ENCODE assay signal across 8 mouse cellular contexts in genomic region chr4:98922643-98923567, GRCm38 (mm10). TPM values are rescaled to one million over a fixed set of nuclear protein-coding genes. Genes with fewer than 3 reads are reported as not detected.
A peak's percentile ranks its signal among the peaks of the same experiment; 100 is the strongest.
DNase-seq lines count a peak whose midpoint lies in the region; ATAC-seq and TF ChIP-seq lines count a peak whose summit lies in the region.

No protein-coding gene starts in this region.

- no peak for TF ChIP-seq EP300 in MEL (IDR thresholded peaks at IDR 0.05; ENCODE audit: low read depth in 1 of 2, low read length in 2 of 2)

- no peaks in the 10 kb centered on the region for H3K9me3 ChIP-seq in MEL (replicated peaks; ENCODE audit: insufficient read depth, low read length)
- H3K9me3 ChIP-seq in forebrain, postnatal 0 days (ENCODE audit: low read length), result no peaks in the 10 kb centered on the region
- no peaks in the 10 kb centered on the region for H3K9me3 ChIP-seq in lung, embryonic 15.5 days

- TF ChIP-seq CTCF in MEL (IDR thresholded peaks at IDR 0.05 in 2 of 3, conservative IDR thresholded peaks at IDR 0.05 in 1 of 3; ENCODE audit: control insufficient read depth in 1 of 3, insufficient read depth in 1 of 3, low read depth in 2 of 3, low read length in 3 of 3, poor library complexity in 1 of 3, severe bottlenecking in 1 of 3), result no peak
- no peak for TF ChIP-seq CTCF in cerebellum, adult 2 months (IDR thresholded peaks at IDR 0.05; ENCODE audit: borderline replicate concordance, insufficient read depth, low read depth, low read length)
- no peak for TF ChIP-seq CTCF in forebrain, postnatal 0 days (IDR thresholded peaks at IDR 0.05; ENCODE audit: low read depth)

- H3K79me2 ChIP-seq in MEL (ENCODE audit: control insufficient read depth, insufficient read depth, low read length, poor library complexity), result peaks cover 39% of the 10 kb centered on the region

- H3K9ac ChIP-seq in MEL (ENCODE audit: control insufficient read depth, low read depth, low read length, poor library complexity, severe bottlenecking), result peak overlapping the region; percentile 92
- peak overlapping the region; percentile 95 for H3K9ac ChIP-seq in forebrain, postnatal 0 days
- H3K9ac ChIP-seq in lung, embryonic 15.5 days, result peak overlapping the region; percentile 74

- DNase-seq in MEL (ENCODE audit: low read depth, low spot score), result peak; percentile 99
- peak; percentile 95 to 99 for DNase-seq in cerebellum, adult 2 months
- peak; percentile 99 for DNase-seq in forebrain, postnatal 0 days
- peak; percentile 96 for DNase-seq in heart, postnatal 4 days
- DNase-seq in layer of hippocampus, adult 8-10 months (ENCODE audit: low spot score in 2 of 2), result peak; percentile 98 to 99
- peak; percentile 99 for DNase-seq in ovary, adult 18-20 months (ENCODE audit: low spot score)
- peak; percentile 99 for DNase-seq in thymus, postnatal 0 days (ENCODE audit: low spot score)

- H3K4me1 ChIP-seq in MEL (ENCODE audit: control insufficient read depth in 1 of 2, insufficient read depth in 2 of 2, low read length in 2 of 2), result peaks cover 5 to 20% of the 10 kb centered on the region in 2 experiments; a peak in 3 of 4 replicates
- H3K4me1 ChIP-seq in cerebellum, adult 2 months (ENCODE audit: control insufficient read depth, insufficient read depth, low read length), result no peaks in the 10 kb centered on the region
- H3K4me1 ChIP-seq in forebrain, postnatal 0 days (ENCODE audit: insufficient read depth), result peaks cover 9% of the 10 kb centered on the region; the same call in 1 of the 2 replicates
- H3K4me1 ChIP-seq in lung, embryonic 15.5 days, result peaks cover 15% of the 10 kb centered on the region

- peak overlapping the region; percentile 78 for H3K4me2 ChIP-seq in forebrain, postnatal 0 days (ENCODE audit: low read depth)
- peak overlapping the region; percentile 88 for H3K4me2 ChIP-seq in lung, embryonic 15.5 days

- no peak for TF ChIP-seq RAD21 in MEL (IDR thresholded peaks at IDR 0.05; ENCODE audit: low read depth, low read length)

- peaks cover 2 to 22% of the 10 kb centered on the region in 2 experiments; a peak in 3 of 4 replicates for H3K36me3 ChIP-seq in MEL (ENCODE audit: control insufficient read depth in 1 of 2, insufficient read depth in 2 of 2, low read length in 2 of 2)
- no peaks in the 10 kb centered on the region for H3K36me3 ChIP-seq in forebrain, postnatal 0 days (ENCODE audit: insufficient read depth)
- H3K36me3 ChIP-seq in lung, embryonic 15.5 days, result no peaks in the 10 kb centered on the region

- TF ChIP-seq POLR2A in MEL (IDR thresholded peaks at IDR 0.05; ENCODE audit: control insufficient read depth in 1 of 2, insufficient read depth in 1 of 2, low read depth in 1 of 2, low read length in 2 of 2, poor library complexity in 1 of 2), result peak; percentile 70 to 90; a peak in 3 of 4 replicates
- TF ChIP-seq POLR2A in cerebellum, adult 2 months (IDR thresholded peaks at IDR 0.05; ENCODE audit: borderline replicate concordance, insufficient read depth, low read length), result peak; percentile 56; the same call in 1 of the 2 replicates

- ATAC-seq in forebrain, postnatal 0 days, result peak; percentile 94
- ATAC-seq in lung, embryonic 15.5 days (ENCODE audit: borderline replicate concordance, extremely low read depth, low FRiP score, low TSS enrichment), result peak; percentile 97

- H3K4me3 ChIP-seq in MEL (ENCODE audit: control insufficient read depth in 1 of 2, insufficient read depth in 1 of 2, low read depth in 2 of 2, low read length in 2 of 2), result peak overlapping the region; percentile 86 to 92
- peak overlapping the region; percentile 95 for H3K4me3 ChIP-seq in cerebellum, adult 2 months (replicated peaks; ENCODE audit: insufficient read depth, low read depth, low read length)
- H3K4me3 ChIP-seq in forebrain, postnatal 0 days (ENCODE audit: low read depth, low read length), result peak overlapping the region; percentile 93
- peak overlapping the region; percentile 97 for H3K4me3 ChIP-seq in lung, embryonic 15.5 days

- peak overlapping the region; percentile 97 for H3K27ac ChIP-seq in MEL (ENCODE audit: control insufficient read depth, low read depth, low read length)
- H3K27ac ChIP-seq in cerebellum, adult 2 months (ENCODE audit: insufficient read depth, low read length), result peak overlapping the region; percentile 94
- H3K27ac ChIP-seq in forebrain, postnatal 0 days (ENCODE audit: low read depth, low read length), result peak overlapping the region; percentile 100
- peak overlapping the region; percentile 100 for H3K27ac ChIP-seq in lung, embryonic 15.5 days

- WGBS in cerebellum, adult 2 months, result under 1% methylated on average over 53 of the region's 53 CpGs
- WGBS in forebrain, postnatal 0 days, result 2% methylated on average over 53 of the region's 53 CpGs
- under 1% methylated on average over 53 of the region's 53 CpGs for WGBS in lung, embryonic 15.5 days

- no peaks in the 10 kb centered on the region for H3K27me3 ChIP-seq in MEL (ENCODE audit: control insufficient read depth in 1 of 2, insufficient read depth in 2 of 2, low read length in 2 of 2)
- H3K27me3 ChIP-seq in cerebellum, adult 2 months (ENCODE audit: control insufficient read depth, insufficient read depth, low read length), result no peaks in the 10 kb centered on the region
- H3K27me3 ChIP-seq in forebrain, postnatal 0 days (ENCODE audit: insufficient read depth, low read length), result no peaks in the 10 kb centered on the region
- no peaks in the 10 kb centered on the region for H3K27me3 ChIP-seq in lung, embryonic 15.5 days

TF ChIP-seq in MEL, 35 proteins besides CTCF, POLR2A, EP300 and RAD21:
- peak; percentile 68; the same call in 1 of the 2 replicates for TF ChIP-seq POLR2AphosphoS2 (IDR thresholded peaks at IDR 0.05; ENCODE audit: low read length)
- no peak; the same call in 1 of the 2 replicates for TF ChIP-seq ZKSCAN1 (IDR thresholded peaks at IDR 0.05; ENCODE audit: low read depth, low read length)
- peak; percentile 71; the same call in 1 of the 2 replicates for TF ChIP-seq ELF1 (IDR thresholded peaks at IDR 0.05; ENCODE audit: low read depth, low read length)
- peak; percentile 88 for TF ChIP-seq NELFE (IDR thresholded peaks at IDR 0.05; ENCODE audit: low read depth, low read length)
- TF ChIP-seq MYC (IDR thresholded peaks at IDR 0.05; ENCODE audit: low read depth, low read length), result no peak
- TF ChIP-seq MEF2A (IDR thresholded peaks at IDR 0.05; ENCODE audit: extremely low read depth, insufficient replicate concordance, low read depth, low read length, poor library complexity, severe bottlenecking), result no peak
- TF ChIP-seq KAT2A (conservative IDR thresholded peaks at IDR 0.05; ENCODE audit: low read depth, low read length), result 0 out of 2 replicates have a peak, but pooled peaks have one; percentile 37
- TF ChIP-seq MAZ (IDR thresholded peaks at IDR 0.05; ENCODE audit: low read depth, low read length), result peak; percentile 52
- peak; percentile 73 for TF ChIP-seq CHD2 (IDR thresholded peaks at IDR 0.05; ENCODE audit: low read length)
- peak; percentile 36; the same call in 1 of the 2 replicates for TF ChIP-seq USF1 (IDR thresholded peaks at IDR 0.05; ENCODE audit: low read depth, low read length)
- TF ChIP-seq TCF12 (IDR thresholded peaks at IDR 0.05; ENCODE audit: low read depth, low read length), result peak; percentile 51
- TF ChIP-seq ETS1 (IDR thresholded peaks at IDR 0.05; ENCODE audit: low read depth, low read length), result peak; percentile 29; the same call in 1 of the 2 replicates
- no peak for TF ChIP-seq NRF1 (IDR thresholded peaks at IDR 0.05; ENCODE audit: insufficient read depth, low read depth, low read length, poor library complexity, severe bottlenecking)
- peak; percentile 36; the same call in 1 of the 2 replicates for TF ChIP-seq ZMIZ1 (IDR thresholded peaks at IDR 0.05; ENCODE audit: low read depth, low read length)
- peak; percentile 94 for TF ChIP-seq ZNF384 (IDR thresholded peaks at IDR 0.05; ENCODE audit: low read depth, low read length)
- TF ChIP-seq MXI1 (IDR thresholded peaks at IDR 0.05; ENCODE audit: low read depth, low read length), result peak; percentile 29; the same call in 1 of the 2 replicates

RNA-seq across cellular contexts. Expression of gene Usp1, which starts 0.7 kb away (rescaled TPM):
- 68.6 and 70.1 TPM in 2 replicates for total RNA-seq in MEL (2012; rRNA removed)
- 100 to 1,000 TPM in 1 of 2 experiments, not detected in 1; 128 TPM for polyA plus RNA-seq in MEL (2012; ENCODE audit: insufficient read depth in 1 of 2, insufficient read length in 2 of 2, low read depth in 1 of 2, low replicate concordance in 2 of 2, missing spikeins in 1 of 2)
- 21.1 and 21.3 TPM in 2 replicates for polyA plus RNA-seq in cerebellum, adult 2 months (2012; rRNA removed)
- total RNA-seq in forebrain, postnatal 0 days (2014; rRNA removed), result 16.6 and 32.3 TPM in 2 replicates
- 34.1 and 35.2 TPM in 2 replicates for polyA plus RNA-seq in forebrain, postnatal 0 days (2015; fragmentation: Nextera tagmentation; extraction: Ambion mirVana)
- 10 to 100 TPM; 37.5 to 44.3 TPM for total RNA-seq in heart, postnatal 4 days (2021)
- 10 to 100 TPM; 25.5 to 29.2 (median 26.7) TPM for total RNA-seq in layer of hippocampus, adult 8-10 months (2022)
- polyA plus RNA-seq in lung, embryonic 15.5 days (2015; fragmentation: Nextera tagmentation; extraction: Ambion mirVana), result 106 and 119 TPM in 2 replicates
- polyA plus RNA-seq in thymus, postnatal 0 days (2015; fragmentation: Nextera tagmentation; extraction: Ambion mirVana), result 143 and 149 TPM in 2 replicates

Comparison
In these comparisons a context has a peak if more than half of its experiments do, and no peak if none do; other contexts are left out.
1. Peak in every context shown above with its lines: DNase-seq, ATAC-seq, H3K4me3 ChIP-seq and H3K27ac ChIP-seq.